Mouse (Mus musculus) ES-E14 (cell line): ENCODE measurements around the gene Actb. TPM values are rescaled to one million over a fixed set of nuclear protein-coding genes. Genes with fewer than 3 reads are reported as not detected.

Experiments used
- DNase-seq: peaks from one replicate; pipeline ENCODE4 v3.0.0-alpha.2; 2013; ENCODE audit warnings: low read depth, low spot score
- H3K27ac ChIP-seq: 2 replicates; pipeline ENCODE4 v1.5.1; 2012; ENCODE audit warnings: low read depth, mild to moderate bottlenecking, low read length, moderate library complexity, mixed read lengths; ENCODE audit not compliant: poor library complexity, insufficient read depth, severe bottlenecking
- H3K36me3 ChIP-seq: 2 replicates; pipeline ENCODE4 v1.6.1; 2012; ENCODE audit warnings: mild to moderate bottlenecking, low read length, moderate library complexity, mixed read lengths; ENCODE audit not compliant: control insufficient read depth, poor library complexity, insufficient read depth, severe bottlenecking
- H3K4me1 ChIP-seq, 2 experiments: fragments of 150-350 bp in 1 of 2; sonication (generic) in 1 of 2; 2 replicates each; pipeline ENCODE4 v1.6.1; 2012; ENCODE audit warnings: low read length in 2 of 2, mild to moderate bottlenecking in 1 of 2, mixed read lengths in 1 of 2; ENCODE audit not compliant: control insufficient read depth in 2 of 2, insufficient read depth in 2 of 2, poor library complexity in 1 of 2
- H3K4me3 ChIP-seq, 2 experiments: fragments of 150-350 bp in 1 of 2; sonication (generic) in 1 of 2; 2 replicates each; pipeline ENCODE4 v1.5.1; 2012; ENCODE audit warnings: low read length in 2 of 2, low read depth in 1 of 2, mild to moderate bottlenecking in 1 of 2, mixed read lengths in 1 of 2; ENCODE audit not compliant: insufficient read depth in 1 of 2, poor library complexity in 1 of 2, severe bottlenecking in 1 of 2
- H3K9ac ChIP-seq: 2 replicates; pipeline ENCODE4 v1.6.1; 2012; ENCODE audit warnings: low read depth, mild to moderate bottlenecking, low read length, mixed read lengths; ENCODE audit not compliant: poor library complexity, insufficient read depth, severe bottlenecking
- H3K9me3 ChIP-seq: fragments of 150-350 bp; sonication (generic); 2 replicates; pipeline ENCODE4 v1.6.1; 2012; ENCODE audit warnings: low read depth, mild to moderate bottlenecking, low read length; ENCODE audit not compliant: control insufficient read depth, insufficient read depth
- CHD2 ChIP-seq: IDR thresholded peaks from 2 replicates; pipeline ENCODE4 v1.6.1; 2014; ENCODE audit warnings: mild to moderate bottlenecking, low read depth, low read length, inconsistent platforms
- HCFC1 ChIP-seq: IDR thresholded peaks from 2 replicates; pipeline ENCODE4 v1.6.1; 2012; ENCODE audit warnings: low read length, inconsistent platforms, borderline replicate concordance; ENCODE audit not compliant: insufficient read depth
- MAFK ChIP-seq: IDR thresholded peaks from 2 replicates; pipeline ENCODE4 v1.6.1; 2014; ENCODE audit warnings: mild to moderate bottlenecking, low read depth, low read length, inconsistent platforms; ENCODE audit not compliant: insufficient read depth
- ZC3H11A ChIP-seq: IDR thresholded peaks from 2 replicates; pipeline ENCODE4 v1.6.1; 2012; ENCODE audit warnings: low read depth, mild to moderate bottlenecking, inconsistent platforms, low read length, borderline replicate concordance
- ZNF384 ChIP-seq: IDR thresholded peaks from 2 replicates; pipeline ENCODE4 v1.6.1; 2012; ENCODE audit warnings: low read depth, low read length, inconsistent platforms
- in situ Hi-C, 2 experiments: fragments of 600-800 bp; cut with MboI; formaldehyde crosslinking; loops; one replicate each; pipeline ENCODE4 v1.15.1; 2025; ENCODE audit warnings: low sequenced_read_pairs in 2 of 2, inconsistent platforms in 1 of 2; ENCODE audit not compliant: unreplicated experiment in 2 of 2
- total RNA-seq: library from RNA; depleted of rRNA; stranded (reverse); fragments of 300-350 nt; gene quantifications from 2 replicates; pipeline ENCODE4 v1.2.3, GENCODE M21; 2012

The Actb gene
- total RNA-seq, 1 experiment: 4,692 TPM

- Histone ChIP-seq H3K9me3 (no peaks in the 10 kb centered on the region), H3K4me1 (peaks cover 0 to 27% of the 10 kb centered on the region in 2 experiments; a peak in 2 of 4 replicates), H3K9ac (0 out of 2 replicates have a peak overlapping the region, but pooled peaks have one; percentile 20), H3K4me3 (peak overlapping the region; percentile 30 to 54; a peak in 3 of 4 replicates), H3K36me3 (peaks cover 33% of the 10 kb centered on the region; the same call in 1 of the 2 replicates), H3K27ac (no peak overlapping the region)
- in situ Hi-C loops: no loop called here
- no peak for DNase-seq
- TF ChIP-seq MAFK (no peak), CHD2 (no peak), ZNF384 (no peak), HCFC1 (no peak), ZC3H11A (no peak)
These were observed 20.4 kb downstream of the Actb start for GRCm38 (mm10) chr5:142886181-142886580.

- TF ChIP-seq MAFK (no peak), CHD2 (no peak), ZNF384 (no peak), ZC3H11A (no peak), HCFC1 (no peak)
- H3K4me1 ChIP-seq: peaks cover 0 to 27% of the 10 kb centered on the region in 2 experiments; a peak in 2 of 4 replicates
- no peak overlapping the region for H3K27ac ChIP-seq
- no peak overlapping the region for H3K4me3 ChIP-seq
- peaks cover 46% of the 10 kb centered on the region for H3K36me3 ChIP-seq
- in situ Hi-C loops: no loop called here
- no peak for DNase-seq
- no peak overlapping the region for H3K9ac ChIP-seq
- H3K9me3 ChIP-seq: no peaks in the 10 kb centered on the region
These were observed 24.1 kb downstream of the Actb start for GRCm38 (mm10) chr5:142882471-142882870.

- no peaks in the 10 kb centered on the region for H3K9me3 ChIP-seq
- peak overlapping the region; percentile 34; the same call in 1 of the 2 replicates for H3K27ac ChIP-seq
- in situ Hi-C loops: no loop called here
- TF ChIP-seq MAFK: no peak
- no peak overlapping the region for H3K4me3 ChIP-seq
- H3K9ac ChIP-seq: no peak overlapping the region
- peaks cover 49% of the 10 kb centered on the region for H3K36me3 ChIP-seq
- H3K4me1 ChIP-seq: peaks cover 0 to 24% of the 10 kb centered on the region in 2 experiments; a peak in 2 of 4 replicates
- no peak for DNase-seq
These were observed 24.6 kb downstream of the Actb start for GRCm38 (mm10) chr5:142881936-142882335.

GRCm38 (mm10) chr5:142880806-142881516 lies 25.6 kb downstream of the Actb start:
- peaks cover 52% of the 10 kb centered on the region for H3K36me3 ChIP-seq
- no peak overlapping the region for H3K9ac ChIP-seq
- peaks cover 0 to 16% of the 10 kb centered on the region in 2 experiments; a peak in 2 of 4 replicates for H3K4me1 ChIP-seq
- TF ChIP-seq HCFC1: no peak
- TF ChIP-seq ZNF384: no peak
- TF ChIP-seq CHD2: no peak
- TF ChIP-seq ZC3H11A: no peak
- no peak for TF ChIP-seq MAFK
- H3K9me3 ChIP-seq: no peaks in the 10 kb centered on the region
- DNase-seq: no peak
- H3K4me3 ChIP-seq: no peak overlapping the region
- in situ Hi-C loops: no loop called here
- H3K27ac ChIP-seq: no peak overlapping the region
